In genomic region chr11:21713508-21713907, GRCm38 (mm10) we compare ENCODE assay signal across 29 mouse cellular contexts.
DNase-seq lines count a peak whose midpoint lies in the region; ATAC-seq and TF ChIP-seq lines count a peak whose summit lies in the region.
"Had no signal": no experiment of that assay in that cellular context is flagged by ENCODE, and none has a peak within 500 bp of the region (broad histone marks: within the 10 kb centered on the region; RNA-seq: fewer than 3 reads in every experiment).

No protein-coding gene starts in this region.

- peak; percentile 52; the same call in 1 of the 2 replicates for ATAC-seq in hindbrain, embryonic 16.5 days
- ATAC-seq in midbrain, postnatal 0 days (ENCODE audit: low FRiP score), result no peak
- no peak for ATAC-seq in midbrain, embryonic 15.5 days (replicated peaks)
- peak; percentile 78; the same call in 1 of the 2 replicates for ATAC-seq in forebrain, embryonic 12.5 days (ENCODE audit: low FRiP score)
- peak; percentile 42; the same call in 1 of the 2 replicates for ATAC-seq in forebrain, postnatal 0 days
- ATAC-seq: intestine, embryonic 15.5 days had no signal

- no peaks in the 10 kb centered on the region for H3K9me3 ChIP-seq in hindbrain, embryonic 16.5 days (ENCODE audit: control insufficient read depth, low read length)
- H3K9me3 ChIP-seq in hindbrain, embryonic 10.5 days, result no peaks in the 10 kb centered on the region
- no peaks in the 10 kb centered on the region for H3K9me3 ChIP-seq in midbrain, postnatal 0 days (ENCODE audit: low read length)
- H3K9me3 ChIP-seq in midbrain, embryonic 15.5 days, result no peaks in the 10 kb centered on the region
- H3K9me3 ChIP-seq in forebrain, embryonic 12.5 days, result 0 out of 2 replicates have a peak, but pooled peaks cover 3% of the 10 kb centered on the region
- no peaks in the 10 kb centered on the region for H3K9me3 ChIP-seq in forebrain, postnatal 0 days (ENCODE audit: low read length)
- H3K9me3 ChIP-seq: embryonic facial prominence, embryonic 15.5 days; G1E; hindbrain, embryonic 15.5 days; intestine, embryonic 15.5 days; limb, embryonic 10.5 days; limb, embryonic 15.5 days had no signal

- DNase-seq in hindbrain, embryonic 10.5 days (ENCODE audit: low spot score), result no peak
- DNase-seq in midbrain, postnatal 0 days (ENCODE audit: low spot score), result peak; percentile 29
- peak; percentile 68 for DNase-seq in forebrain, postnatal 0 days
- no peak for DNase-seq in right cerebral cortex, postnatal 4 days
- DNase-seq in neural tube, embryonic 10.5 days (ENCODE audit: extremely low spot score, low spot score), result no peak
- DNase-seq: adrenal gland, postnatal 14 days; cerebellum, adult 8-10 months; cerebellum, postnatal 25 days; gastrocnemius, adult 2 months; heart, adult 2 months; heart, postnatal 4 days; kidney, adult 2 months; kidney, postnatal 4 days; layer of hippocampus, adult 9-11 months had no signal

- H3K4me3 ChIP-seq in hindbrain, embryonic 16.5 days (ENCODE audit: low read length), result no peak overlapping the region
- no peak overlapping the region for H3K4me3 ChIP-seq in hindbrain, embryonic 10.5 days
- no peak overlapping the region for H3K4me3 ChIP-seq in midbrain, postnatal 0 days (ENCODE audit: low read depth, low read length)
- H3K4me3 ChIP-seq in midbrain, embryonic 15.5 days, result no peak overlapping the region
- H3K4me3 ChIP-seq in forebrain, embryonic 12.5 days (replicated peaks), result no peak overlapping the region
- no peak overlapping the region for H3K4me3 ChIP-seq in forebrain, postnatal 0 days (ENCODE audit: low read depth, low read length)
- H3K4me3 ChIP-seq: embryonic facial prominence, embryonic 10.5 days; embryonic facial prominence, embryonic 15.5 days; gastrocnemius, adult 2 months; heart, adult 2 months; heart, embryonic 12.5 days; hindbrain, embryonic 15.5 days; intestine, embryonic 15.5 days; limb, embryonic 10.5 days; limb, embryonic 15.5 days; lung, embryonic 15.5 days had no signal

- H3K36me3 ChIP-seq in hindbrain, embryonic 16.5 days (ENCODE audit: control insufficient read depth, insufficient read depth, low read length), result peaks cover 7% of the 10 kb centered on the region
- peaks cover 11% of the 10 kb centered on the region; the same call in 1 of the 2 replicates for H3K36me3 ChIP-seq in hindbrain, embryonic 10.5 days
- H3K36me3 ChIP-seq in midbrain, postnatal 0 days (ENCODE audit: insufficient read depth, low read length), result no peaks in the 10 kb centered on the region
- H3K36me3 ChIP-seq in midbrain, embryonic 15.5 days (replicated peaks), result no peaks in the 10 kb centered on the region
- no peaks in the 10 kb centered on the region for H3K36me3 ChIP-seq in forebrain, embryonic 12.5 days (replicated peaks)
- H3K36me3 ChIP-seq in forebrain, postnatal 0 days (ENCODE audit: insufficient read depth), result no peaks in the 10 kb centered on the region
- H3K36me3 ChIP-seq: G1E; hindbrain, embryonic 15.5 days; intestine, embryonic 15.5 days; limb, embryonic 10.5 days; limb, embryonic 15.5 days had no signal

- H3K4me2 ChIP-seq in hindbrain, embryonic 16.5 days (ENCODE audit: low read length), result no peak overlapping the region
- H3K4me2 ChIP-seq in midbrain, postnatal 0 days (ENCODE audit: low read depth, low read length, poor library complexity, severe bottlenecking), result no peak overlapping the region
- H3K4me2 ChIP-seq in midbrain, embryonic 15.5 days, result no peak overlapping the region
- no peak overlapping the region for H3K4me2 ChIP-seq in forebrain, embryonic 12.5 days
- no peak overlapping the region for H3K4me2 ChIP-seq in forebrain, postnatal 0 days (ENCODE audit: low read depth)
- H3K4me2 ChIP-seq: embryonic facial prominence, embryonic 15.5 days; heart, embryonic 12.5 days; hindbrain, embryonic 15.5 days; intestine, embryonic 15.5 days; limb, embryonic 15.5 days; lung, embryonic 15.5 days; midbrain, embryonic 11.5 days had no signal

- no peak overlapping the region for H3K27ac ChIP-seq in hindbrain, embryonic 16.5 days (ENCODE audit: low read depth, low read length)
- no peak overlapping the region for H3K27ac ChIP-seq in hindbrain, embryonic 10.5 days
- no peak overlapping the region for H3K27ac ChIP-seq in midbrain, postnatal 0 days (ENCODE audit: low read depth, low read length)
- H3K27ac ChIP-seq in midbrain, embryonic 15.5 days, result no peak overlapping the region
- no peak overlapping the region for H3K27ac ChIP-seq in forebrain, embryonic 12.5 days
- H3K27ac ChIP-seq in forebrain, postnatal 0 days (ENCODE audit: low read depth, low read length), result no peak overlapping the region
- H3K27ac ChIP-seq: embryonic facial prominence, embryonic 10.5 days; embryonic facial prominence, embryonic 15.5 days; gastrocnemius, adult 2 months; heart, adult 2 months; hindbrain, embryonic 15.5 days; intestine, embryonic 15.5 days; kidney, postnatal 0 days; limb, embryonic 10.5 days; limb, embryonic 15.5 days; liver, embryonic 14.5 days; lung, embryonic 15.5 days had no signal

- no peak for TF ChIP-seq CTCF in midbrain, postnatal 0 days (IDR thresholded peaks at IDR 0.05)
- TF ChIP-seq CTCF in forebrain, postnatal 0 days (IDR thresholded peaks at IDR 0.05; ENCODE audit: low read depth), result no peak

- no peaks in the 10 kb centered on the region for H3K4me1 ChIP-seq in hindbrain, embryonic 16.5 days (ENCODE audit: control insufficient read depth, insufficient read depth, low read depth, low read length)
- H3K4me1 ChIP-seq in hindbrain, embryonic 10.5 days (replicated peaks), result no peaks in the 10 kb centered on the region
- no peaks in the 10 kb centered on the region for H3K4me1 ChIP-seq in midbrain, postnatal 0 days (ENCODE audit: insufficient read depth, low read length)
- H3K4me1 ChIP-seq in midbrain, embryonic 15.5 days, result no peaks in the 10 kb centered on the region
- H3K4me1 ChIP-seq in forebrain, embryonic 12.5 days, result peaks cover 3% of the 10 kb centered on the region; the same call in 1 of the 2 replicates
- H3K4me1 ChIP-seq in forebrain, postnatal 0 days (ENCODE audit: insufficient read depth), result no peaks in the 10 kb centered on the region
- H3K4me1 ChIP-seq: embryonic facial prominence, embryonic 15.5 days; heart, embryonic 12.5 days; hindbrain, embryonic 15.5 days; intestine, embryonic 15.5 days; limb, embryonic 10.5 days; limb, embryonic 15.5 days; lung, embryonic 15.5 days had no signal

- no peak overlapping the region for H3K9ac ChIP-seq in hindbrain, embryonic 16.5 days (ENCODE audit: low read depth, low read length)
- H3K9ac ChIP-seq in midbrain, postnatal 0 days (replicated peaks; ENCODE audit: low read length, poor library complexity, severe bottlenecking), result no peak overlapping the region
- no peak overlapping the region for H3K9ac ChIP-seq in midbrain, embryonic 15.5 days
- no peak overlapping the region for H3K9ac ChIP-seq in forebrain, embryonic 12.5 days
- no peak overlapping the region for H3K9ac ChIP-seq in forebrain, postnatal 0 days
- H3K9ac ChIP-seq: embryonic facial prominence, embryonic 15.5 days; heart, embryonic 12.5 days; hindbrain, embryonic 15.5 days; intestine, embryonic 15.5 days; limb, embryonic 15.5 days; liver, embryonic 14.5 days; lung, embryonic 15.5 days had no signal

- H3K27me3 ChIP-seq in hindbrain, embryonic 16.5 days (replicated peaks; ENCODE audit: control insufficient read depth, insufficient read depth, low read length), result no peaks in the 10 kb centered on the region
- no peaks in the 10 kb centered on the region for H3K27me3 ChIP-seq in hindbrain, embryonic 10.5 days (ENCODE audit: insufficient read depth, poor library complexity, severe bottlenecking)
- no peaks in the 10 kb centered on the region for H3K27me3 ChIP-seq in midbrain, postnatal 0 days (ENCODE audit: insufficient read depth, low read length)
- H3K27me3 ChIP-seq in midbrain, embryonic 15.5 days (replicated peaks), result no peaks in the 10 kb centered on the region
- H3K27me3 ChIP-seq in forebrain, embryonic 12.5 days, result no peaks in the 10 kb centered on the region
- no peaks in the 10 kb centered on the region for H3K27me3 ChIP-seq in forebrain, postnatal 0 days (ENCODE audit: insufficient read depth, low read length)
- H3K27me3 ChIP-seq: embryonic facial prominence, embryonic 15.5 days; heart, embryonic 12.5 days; hindbrain, embryonic 15.5 days; intestine, embryonic 15.5 days; limb, embryonic 15.5 days; lung, embryonic 15.5 days had no signal

Comparison
In these comparisons a context has a peak if more than half of its experiments do, and no peak if none do; other contexts are left out.
1. ATAC-seq: peak in hindbrain, embryonic 16.5 days (single experiment), forebrain, embryonic 12.5 days (single experiment) and forebrain, postnatal 0 days (single experiment); none in midbrain, postnatal 0 days (single experiment) and midbrain, embryonic 15.5 days (single experiment).
2. DNase-seq: peak in midbrain, postnatal 0 days (single experiment) and forebrain, postnatal 0 days (single experiment); none in hindbrain, embryonic 10.5 days (single experiment), right cerebral cortex, postnatal 4 days (single experiment) and neural tube, embryonic 10.5 days (single experiment).